19 mouse cellular contexts compared by ENCODE assay signal in genomic region chr14:34623531-34624210, GRCm38 (mm10). TPM values are rescaled to one million over a fixed set of nuclear protein-coding genes. Genes with fewer than 3 reads are reported as not detected.
DNase-seq lines count a peak whose midpoint lies in the region; ATAC-seq and TF ChIP-seq lines count a peak whose summit lies in the region.
"Had no signal": no experiment of that assay in that cellular context is flagged by ENCODE, and none has a peak within 500 bp of the region (broad histone marks: within the 10 kb centered on the region; RNA-seq: fewer than 3 reads in every experiment).

No protein-coding gene starts in this region.

- 30% methylated on average over 16 of the region's 16 CpGs for WGBS in heart, embryonic 13.5 days
- WGBS in heart, adult 2 months: 30% methylated on average over 16 of the region's 16 CpGs
- WGBS in liver, embryonic 11.5 days: 29% methylated on average over 16 of the region's 16 CpGs

- H3K36me3 ChIP-seq in heart, embryonic 13.5 days: no peaks in the 10 kb centered on the region
- H3K36me3 ChIP-seq in heart, adult 2 months (ENCODE audit: control insufficient read depth, insufficient read depth, low read length): no peaks in the 10 kb centered on the region
- H3K36me3 ChIP-seq in G1E (replicated peaks): no peaks in the 10 kb centered on the region
- H3K36me3 ChIP-seq in liver, embryonic 11.5 days (ENCODE audit: control insufficient read depth, insufficient read depth, low read length): no peaks in the 10 kb centered on the region
- H3K36me3 ChIP-seq: embryonic facial prominence, embryonic 10.5 days; midbrain, embryonic 15.5 days; neural tube, embryonic 12.5 days had no signal

- peaks cover 5% of the 10 kb centered on the region; the same call in 1 of the 2 replicates for H3K27me3 ChIP-seq in heart, embryonic 13.5 days (replicated peaks)
- H3K27me3 ChIP-seq in heart, adult 2 months (ENCODE audit: control insufficient read depth, insufficient read depth, low read length): no peaks in the 10 kb centered on the region
- H3K27me3 ChIP-seq in G1E (ENCODE audit: insufficient read depth, low read length): no peaks in the 10 kb centered on the region
- H3K27me3 ChIP-seq in liver, embryonic 11.5 days (replicated peaks; ENCODE audit: control insufficient read depth, insufficient read depth, low read length): no peaks in the 10 kb centered on the region
- H3K27me3 ChIP-seq: midbrain, embryonic 15.5 days; neural tube, embryonic 12.5 days had no signal

- TF ChIP-seq POLR2A in heart, adult 2 months (IDR thresholded peaks at IDR 0.05; ENCODE audit: insufficient read depth, low read depth, low read length): no peak

- H3K79me2 ChIP-seq in heart, adult 2 months (replicated peaks; ENCODE audit: control insufficient read depth, insufficient read depth, low read length): no peaks in the 10 kb centered on the region

- H3K4me2 ChIP-seq in heart, embryonic 13.5 days: peak overlapping the region; percentile 32; the same call in 1 of the 2 replicates
- peak overlapping the region; percentile 51 for H3K4me2 ChIP-seq in liver, embryonic 11.5 days
- H3K4me2 ChIP-seq: midbrain, embryonic 15.5 days; neural tube, embryonic 12.5 days had no signal

- H3K9ac ChIP-seq in heart, embryonic 13.5 days: no peak overlapping the region
- H3K9ac ChIP-seq in heart, adult 2 months (ENCODE audit: low read depth, low read length): no peak overlapping the region
- H3K9ac ChIP-seq in liver, embryonic 11.5 days (ENCODE audit: low read depth, low read length): 0 out of 2 replicates have a peak overlapping the region, but pooled peaks have one; percentile 4
- H3K9ac ChIP-seq: midbrain, embryonic 15.5 days; neural tube, embryonic 12.5 days had no signal

- DNase-seq in heart, adult 2 months: no peak
- peak; percentile 59 for DNase-seq in G1E (ENCODE audit: low spot score)
- DNase-seq in adrenal gland, postnatal 36 days: peak; percentile 55 to 62
- peak; percentile 51 for DNase-seq in liver, embryonic 11.5 days (ENCODE audit: low spot score)
- no peak for DNase-seq in gastrocnemius, adult 18-20 months (ENCODE audit: low spot score)
- no peak for DNase-seq in gastrocnemius, postnatal 25 days
- DNase-seq in embryo, embryonic 10 days (ENCODE audit: low spot score): no peak
- DNase-seq: cerebellum, adult 2 months; gastrocnemius, adult 2 months; lung, postnatal 36 days; thymus, postnatal 36 days had no signal

- no peak for ATAC-seq in heart, embryonic 13.5 days (ENCODE audit: extremely low read depth, insufficient number of reproducible peaks, low FRiP score, low TSS enrichment)
- peak; percentile 88 for ATAC-seq in G1E (ENCODE audit: extremely low read depth, insufficient number of reproducible peaks, low FRiP score, poor library complexity, severe bottlenecking)
- ATAC-seq in liver, embryonic 11.5 days (replicated peaks; ENCODE audit: low FRiP score): peak; percentile 93
- ATAC-seq: midbrain, embryonic 15.5 days had no signal

- intact Hi-C loops in heart, adult 2 months (cut with DNase I): no loop called here

- no peaks in the 10 kb centered on the region for H3K9me3 ChIP-seq in heart, embryonic 13.5 days
- H3K9me3 ChIP-seq in G1E (replicated peaks): no peaks in the 10 kb centered on the region
- no peaks in the 10 kb centered on the region for H3K9me3 ChIP-seq in liver, embryonic 11.5 days (ENCODE audit: control insufficient read depth, low read length)
- H3K9me3 ChIP-seq: embryonic facial prominence, embryonic 10.5 days; midbrain, embryonic 15.5 days; neural tube, embryonic 12.5 days had no signal

- H3K4me3 ChIP-seq in heart, embryonic 13.5 days: no peak overlapping the region
- no peak overlapping the region for H3K4me3 ChIP-seq in heart, adult 2 months
- H3K4me3 ChIP-seq in G1E (ENCODE audit: low read depth, low read length): peak overlapping the region; percentile 33; the same call in 1 of the 2 replicates
- H3K4me3 ChIP-seq in liver, embryonic 11.5 days (ENCODE audit: low read depth, low read length): 0 out of 2 replicates have a peak overlapping the region, but pooled peaks have one; percentile 3
- H3K4me3 ChIP-seq: embryonic facial prominence, embryonic 10.5 days; gastrocnemius, adult 2 months; midbrain, embryonic 15.5 days; neural tube, embryonic 12.5 days had no signal

- H3K4me1 ChIP-seq in heart, embryonic 13.5 days: peaks cover 9% of the 10 kb centered on the region
- no peaks in the 10 kb centered on the region for H3K4me1 ChIP-seq in heart, adult 2 months (ENCODE audit: control insufficient read depth, insufficient read depth, low read length)
- H3K4me1 ChIP-seq in G1E (ENCODE audit: insufficient read depth, low read depth, low read length): peaks cover 50% of the 10 kb centered on the region
- H3K4me1 ChIP-seq in liver, embryonic 11.5 days (replicated peaks; ENCODE audit: control insufficient read depth, insufficient read depth, low read length): peaks cover 24% of the 10 kb centered on the region
- H3K4me1 ChIP-seq: embryonic facial prominence, embryonic 10.5 days; midbrain, embryonic 15.5 days; neural tube, embryonic 12.5 days had no signal

- TF ChIP-seq CTCF in heart, adult 2 months (IDR thresholded peaks at IDR 0.05): no peak
- no peak for TF ChIP-seq CTCF in G1E (IDR thresholded peaks at IDR 0.05; ENCODE audit: low read depth, low read length)

- H3K27ac ChIP-seq in heart, embryonic 13.5 days (replicated peaks): no peak overlapping the region
- no peak overlapping the region for H3K27ac ChIP-seq in heart, adult 2 months
- H3K27ac ChIP-seq in liver, embryonic 11.5 days (ENCODE audit: low read depth, low read length): peak overlapping the region; percentile 79
- H3K27ac ChIP-seq: embryonic facial prominence, embryonic 10.5 days; gastrocnemius, adult 2 months; midbrain, embryonic 15.5 days; neural tube, embryonic 12.5 days had no signal

- TF ChIP-seq EP300 in heart, adult 2 months (IDR thresholded peaks at IDR 0.05; ENCODE audit: insufficient read depth, low read depth, low read length): no peak

RNA-seq across cellular contexts. Expression of gene Opn4, which starts 23.7 kb away (rescaled TPM):
- polyA plus RNA-seq in heart, embryonic 13.5 days (2015; fragmentation: Nextera tagmentation; extraction: Ambion mirVana): 4.8 and 5.8 TPM in 2 replicates
- total RNA-seq in heart, adult 2 months (2021): 1 to 10 TPM; 2.4 to 2.6 TPM
- 7.9 and 9.2 TPM in 2 replicates for polyA plus RNA-seq in heart, adult 2 months (2012; rRNA removed)
- total RNA-seq in G1E (2014; fragmentation: Nextera tagmentation) (not detected in 2 replicates), G1E (2017) (0.05 TPM in 1 of 2 replicates, not detected in the other)
- polyA plus RNA-seq in G1E (2012): not detected in 2 replicates
- total RNA-seq in adrenal gland, postnatal 36 days (2021): not detected
- not detected in 2 replicates for polyA plus RNA-seq in liver, embryonic 11.5 days (2014; fragmentation: Nextera tagmentation; extraction: Ambion mirVana)
- not detected for total RNA-seq in gastrocnemius, adult 18-20 months (2021)
- not detected for total RNA-seq in gastrocnemius, postnatal 25 days (2021)
- total RNA-seq: gastrocnemius, adult 2 months; left cerebral cortex, postnatal 36 days had no signal
- polyA plus RNA-seq: C2C12; midbrain, embryonic 15.5 days; neural tube, embryonic 12.5 days; stomach, embryonic 14.5 days had no signal

RNA-seq across cellular contexts. Expression of gene Ldb3, which starts 35.2 kb away (rescaled TPM):
- 226 and 249 TPM in 2 replicates for polyA plus RNA-seq in heart, embryonic 13.5 days (2015; fragmentation: Nextera tagmentation; extraction: Ambion mirVana)
- total RNA-seq in heart, adult 2 months (2021): 1,000 to 10,000 TPM in 1 of 2 experiments, 100 to 1,000 TPM in 1; 940 to 1,084 TPM
- polyA plus RNA-seq in heart, adult 2 months (2012; rRNA removed): 1,077 and 1,138 TPM in 2 replicates
- not detected in 2 replicates for total RNA-seq in G1E (2014; fragmentation: Nextera tagmentation)
- total RNA-seq in G1E (2017): 0.05 TPM in 1 of 2 replicates, not detected in the other
- polyA plus RNA-seq in G1E (2012): not detected in 2 replicates
- total RNA-seq in adrenal gland, postnatal 36 days (2021): 1 to 10 TPM in 1 of 2 experiments, under 1 TPM in 1; 0.46 to 1.1 TPM
- 0.38 and 2.7 TPM in 2 replicates for polyA plus RNA-seq in liver, embryonic 11.5 days (2014; fragmentation: Nextera tagmentation; extraction: Ambion mirVana)
- 1,000 to 10,000 TPM; 2,008 to 2,153 TPM for total RNA-seq in gastrocnemius, adult 18-20 months (2021)
- total RNA-seq in gastrocnemius, postnatal 25 days (2021): 1,000 to 10,000 TPM; 2,264 to 2,912 TPM
- polyA plus RNA-seq: embryonic facial prominence, embryonic 10.5 days; forebrain, embryonic 11.5 days had no signal

RNA-seq across cellular contexts. Expression of gene Wapl, which starts 50.1 kb away (rescaled TPM):
- polyA plus RNA-seq in heart, embryonic 13.5 days (2015; fragmentation: Nextera tagmentation; extraction: Ambion mirVana): 15.5 and 16.4 TPM in 2 replicates
- total RNA-seq in heart, adult 2 months (2021): 10 to 100 TPM; 35.5 to 40.6 TPM
- 6.6 and 15.2 TPM in 2 replicates for polyA plus RNA-seq in heart, adult 2 months (2012; rRNA removed)
- total RNA-seq in G1E (2014; fragmentation: Nextera tagmentation) (283 and 301 TPM in 2 replicates), G1E (2017) (210 and 238 TPM in 2 replicates)
- 29.9 and 32.6 TPM in 2 replicates for polyA plus RNA-seq in G1E (2012)
- 10 to 100 TPM; 81.7 to 88.7 TPM for total RNA-seq in adrenal gland, postnatal 36 days (2021)
- 38.8 and 41.4 TPM in 2 replicates for polyA plus RNA-seq in liver, embryonic 11.5 days (2014; fragmentation: Nextera tagmentation; extraction: Ambion mirVana)
- total RNA-seq in gastrocnemius, adult 18-20 months (2021): 10 to 100 TPM; 34.4 to 40.5 TPM
- 10 to 100 TPM; 31.4 to 32.3 TPM for total RNA-seq in gastrocnemius, postnatal 25 days (2021)

Comparison
In these comparisons a context has a peak if more than half of its experiments do, and no peak if none do; other contexts are left out.
1. H3K4me3 ChIP-seq: peak in G1E (single experiment) and liver, embryonic 11.5 days (single experiment); none in heart, embryonic 13.5 days (single experiment) and heart, adult 2 months (single experiment).
2. DNase-seq: peak in G1E (single experiment), adrenal gland, postnatal 36 days (2 of 2) and liver, embryonic 11.5 days (single experiment); none in heart, adult 2 months (0 of 2), gastrocnemius, adult 18-20 months (single experiment), gastrocnemius, postnatal 25 days (single experiment) and embryo, embryonic 10 days (single experiment).
3. RNA of gene Ldb3, which starts 35.2 kb away (total RNA-seq): 2,264 to 2,912 TPM in gastrocnemius, postnatal 25 days, 2,008 to 2,153 TPM in gastrocnemius, adult 18-20 months and 940 to 1,084 TPM in heart, adult 2 months; 0.46 to 1.1 TPM in adrenal gland, postnatal 36 days and 0.05 TPM in G1E; every median in the first group is over 100 times any median in the second.